Mouse (Mus musculus) c-Kit-positive CD71-negative TER-119-negative erythroid progenitor cells, embryonic 14.5 days (primary cell): ENCODE measurements around the gene Gm17545.
"Not testable (repeated sequence)": the region's sequence is repeated elsewhere in the genome, so short reads cannot be mapped to it uniquely, and the experiment has no call there.

Source experiments
- DNase-seq: peaks from one replicate; pipeline ENCODE4 v3.0.0-alpha.2; 2013; ENCODE audit warnings: low read depth

The Gm17545 gene

GRCm38 (mm10) chr9:22453990-22454389, at the start of gene Gm17545:
Gene Gm17545 (plus strand): TSS chr9:22454290.
- DNase-seq, result not testable (repeated sequence)

- DNase-seq, result no peak
Measured at GRCm38 (mm10) chr9:22405414-22405813, 48.7 kb upstream of the Gm17545 start.

GRCm38 (mm10) chr9:22407633-22408032, 46.5 kb upstream of the Gm17545 start:
- not testable (repeated sequence) for DNase-seq

DNA sequence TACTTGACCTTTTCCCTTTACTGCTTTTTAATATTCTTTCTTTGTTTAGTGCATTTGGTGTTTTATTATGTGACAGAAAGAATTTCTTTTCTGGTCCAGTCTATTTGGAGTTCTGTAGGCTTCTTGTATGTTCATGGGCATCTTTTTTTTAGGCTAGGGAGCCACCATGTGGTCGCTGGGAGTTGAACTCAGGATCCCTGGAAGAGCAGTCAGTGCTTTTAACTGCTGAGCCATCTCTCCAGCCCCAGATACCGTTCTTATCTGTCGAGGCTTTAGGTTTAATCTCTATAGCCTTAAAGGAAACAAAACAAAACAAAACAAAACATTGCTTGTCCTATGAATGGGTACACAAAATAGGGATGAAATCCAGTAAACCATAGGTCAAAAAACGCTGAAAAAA, 45.7 kb upstream of the Gm17545 start:
- not testable (repeated sequence) for DNase-seq

- DNase-seq, result no peak
Measured at GRCm38 (mm10) chr9:22409501-22409900, 44.6 kb upstream of the Gm17545 start.

DNA sequence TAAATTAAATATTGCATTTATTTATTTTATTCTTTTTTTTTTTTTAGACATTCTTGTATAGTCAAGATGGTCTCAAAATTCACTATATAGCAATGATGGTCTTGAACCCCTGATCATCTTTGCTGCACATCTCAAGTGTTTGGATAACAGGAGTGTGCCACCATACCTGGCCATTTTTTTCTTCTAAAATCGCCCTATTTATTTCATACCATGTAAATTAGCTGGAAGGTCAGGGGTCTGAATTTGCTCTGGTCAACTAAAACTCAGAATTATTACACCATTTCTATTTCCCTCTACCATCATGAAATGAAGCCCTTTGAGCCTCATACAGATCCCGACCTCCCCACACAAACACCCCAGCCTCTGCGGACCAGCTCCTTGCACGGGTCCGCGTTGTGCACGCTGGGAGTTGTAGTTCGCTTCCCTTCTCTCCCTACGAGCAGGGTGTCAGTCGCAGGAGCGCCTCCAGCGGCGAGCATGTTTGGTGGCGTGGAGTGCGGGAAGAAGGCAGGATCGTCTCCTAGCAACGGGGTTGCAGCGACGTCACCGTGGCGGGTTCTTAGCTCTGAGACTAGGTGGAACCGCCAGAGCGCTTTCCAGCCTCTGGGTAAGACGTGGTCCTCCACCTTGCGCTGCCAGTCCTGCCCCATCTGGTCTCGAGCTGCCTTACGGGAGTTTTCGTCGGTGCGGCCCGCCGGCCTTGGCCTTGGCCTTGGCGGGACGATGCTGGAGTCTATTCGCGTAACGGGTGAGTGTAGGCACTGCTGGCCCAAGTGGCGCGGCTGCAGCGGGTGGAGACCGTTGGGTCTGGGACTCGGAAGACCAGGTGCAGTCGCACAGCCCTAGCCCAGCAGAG, 42.9 kb upstream of the Gm17545 start, which contains the start of gene 9530077C05Rik:
9530077C05Rik (plus strand) TSS at position 512 of the 856 bp plus-strand sequence.
- peak; percentile 94 for DNase-seq

DNA sequence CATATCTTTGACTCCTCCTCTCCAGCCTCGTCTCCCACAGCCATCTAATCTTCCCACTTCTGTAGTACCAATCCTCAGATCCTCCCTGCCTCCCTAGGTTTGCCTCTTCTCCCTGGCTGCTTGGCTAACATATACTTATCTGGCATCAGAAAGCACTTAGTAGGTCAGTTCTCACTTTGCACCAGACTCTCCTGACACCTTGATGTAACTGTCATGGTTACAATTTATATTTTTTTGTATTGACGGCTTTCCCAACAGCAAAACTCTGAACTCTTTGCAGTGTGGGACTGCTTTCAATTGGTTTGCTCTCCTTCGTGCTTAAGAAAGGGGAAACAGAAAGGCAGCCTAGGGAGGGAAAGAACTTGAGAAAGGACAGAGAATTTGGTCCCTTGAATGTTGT, 37.9 kb upstream of the Gm17545 start:
- DNase-seq, result no peak

- no peak for DNase-seq
Measured at GRCm38 (mm10) chr9:22417547-22417946, 36.5 kb upstream of the Gm17545 start.

DNA sequence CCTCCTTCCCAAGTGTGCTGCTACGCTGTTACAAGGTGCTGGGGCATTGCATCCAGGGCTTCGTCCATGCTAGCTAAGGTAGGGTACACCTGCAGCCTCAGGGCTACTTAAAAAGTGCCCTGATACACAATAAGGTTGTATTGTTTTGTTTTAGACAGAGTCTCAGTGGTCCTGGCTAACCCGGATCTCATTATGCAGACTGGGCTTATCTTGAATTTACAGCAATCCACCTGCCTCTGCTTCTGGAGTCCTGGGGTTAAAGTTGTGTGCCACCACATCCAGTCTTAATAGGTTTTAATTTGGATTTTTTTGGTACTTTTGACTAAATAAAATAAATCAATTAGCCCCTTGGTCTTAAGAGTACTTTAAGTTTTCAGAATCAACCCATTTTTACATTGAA, 34.2 kb upstream of the Gm17545 start:
- no peak for DNase-seq

- DNase-seq, result no peak
Measured at GRCm38 (mm10) chr9:22420491-22420890, 33.6 kb upstream of the Gm17545 start.

- DNase-seq, result no peak
Measured at GRCm38 (mm10) chr9:22422559-22422958, 31.5 kb upstream of the Gm17545 start.

DNA sequence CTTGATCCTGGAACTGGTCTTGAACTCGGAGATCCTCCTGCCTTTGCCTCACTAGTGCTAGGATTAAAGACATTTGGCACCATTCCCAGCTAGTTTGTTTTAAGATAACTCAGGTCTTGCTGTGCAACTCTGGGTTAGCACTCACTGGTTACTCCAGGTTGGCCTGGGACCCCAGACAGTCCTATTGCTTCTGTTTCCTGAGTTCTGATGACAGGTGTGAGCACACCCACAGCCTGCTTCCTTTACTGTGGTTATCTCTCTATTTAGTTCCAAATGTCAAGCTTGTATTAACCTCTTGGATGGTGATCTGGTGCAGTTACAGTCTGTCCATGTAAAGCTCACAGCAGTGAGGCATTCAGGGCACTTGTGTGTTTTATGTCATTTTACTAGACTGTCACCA, 30.6 kb upstream of the Gm17545 start:
- no peak for DNase-seq

DNA sequence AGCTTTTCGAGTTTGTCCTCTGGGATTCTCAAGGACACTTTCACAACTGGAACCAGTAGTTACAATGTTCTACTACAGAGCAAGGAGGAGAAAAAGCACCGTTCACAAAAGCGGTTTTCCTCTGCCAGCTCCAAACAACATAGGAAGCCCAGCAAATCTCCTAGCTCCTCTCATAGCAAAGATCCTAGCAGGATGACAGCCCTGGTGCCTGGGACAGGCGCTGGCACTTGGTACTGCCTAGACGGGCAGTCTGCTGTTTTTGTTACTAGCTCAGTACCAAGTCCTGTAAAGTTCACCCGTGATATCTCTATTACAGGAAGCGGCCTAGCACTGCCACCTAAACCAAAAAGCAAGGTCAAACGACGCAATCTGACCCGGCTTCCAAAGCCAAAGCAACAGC, 29.9 kb upstream of the Gm17545 start:
- no peak for DNase-seq

GRCm38 (mm10) chr9:22424719-22425118, 29.4 kb upstream of the Gm17545 start:
- DNase-seq, result no peak

GRCm38 (mm10) chr9:22428028-22428665, 25.9 kb upstream of the Gm17545 start:
- DNase-seq, result no peak

DNA sequence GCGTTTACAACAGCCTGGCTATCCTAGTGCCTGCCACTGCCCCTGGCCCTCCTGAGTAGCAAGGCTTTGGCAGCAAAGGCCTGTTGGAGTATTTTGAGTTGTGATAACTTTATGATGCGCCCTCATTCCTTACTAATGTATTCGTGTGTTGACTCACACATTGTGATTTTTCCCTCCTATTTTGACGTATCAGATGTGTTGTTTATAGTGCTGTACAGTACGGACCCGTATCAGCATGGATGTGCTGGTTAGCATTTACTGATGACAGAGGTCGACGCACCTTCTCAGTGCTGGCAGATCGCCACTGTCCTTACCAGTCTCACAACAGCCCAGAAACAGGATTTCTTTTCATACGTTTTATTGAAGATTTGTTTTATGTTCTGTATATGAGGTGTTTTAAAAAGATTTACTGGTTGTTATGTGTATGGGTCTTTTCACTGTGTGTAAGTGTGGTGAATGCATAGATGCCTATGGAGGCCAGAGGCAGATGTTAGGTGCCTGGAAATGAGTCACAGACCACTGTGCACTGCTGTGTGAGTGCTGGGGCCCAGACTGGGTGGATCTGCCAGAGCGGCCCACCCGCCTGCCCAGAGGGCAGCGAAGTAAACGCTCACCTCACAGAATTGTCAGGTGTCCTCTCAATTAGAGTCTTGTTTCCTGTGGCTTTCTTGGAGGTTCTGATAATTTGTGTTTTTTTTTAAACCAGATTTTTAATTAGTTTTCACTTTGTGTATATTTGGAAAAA, 25.3 kb upstream of the Gm17545 start:
- DNase-seq, result no peak

DNA sequence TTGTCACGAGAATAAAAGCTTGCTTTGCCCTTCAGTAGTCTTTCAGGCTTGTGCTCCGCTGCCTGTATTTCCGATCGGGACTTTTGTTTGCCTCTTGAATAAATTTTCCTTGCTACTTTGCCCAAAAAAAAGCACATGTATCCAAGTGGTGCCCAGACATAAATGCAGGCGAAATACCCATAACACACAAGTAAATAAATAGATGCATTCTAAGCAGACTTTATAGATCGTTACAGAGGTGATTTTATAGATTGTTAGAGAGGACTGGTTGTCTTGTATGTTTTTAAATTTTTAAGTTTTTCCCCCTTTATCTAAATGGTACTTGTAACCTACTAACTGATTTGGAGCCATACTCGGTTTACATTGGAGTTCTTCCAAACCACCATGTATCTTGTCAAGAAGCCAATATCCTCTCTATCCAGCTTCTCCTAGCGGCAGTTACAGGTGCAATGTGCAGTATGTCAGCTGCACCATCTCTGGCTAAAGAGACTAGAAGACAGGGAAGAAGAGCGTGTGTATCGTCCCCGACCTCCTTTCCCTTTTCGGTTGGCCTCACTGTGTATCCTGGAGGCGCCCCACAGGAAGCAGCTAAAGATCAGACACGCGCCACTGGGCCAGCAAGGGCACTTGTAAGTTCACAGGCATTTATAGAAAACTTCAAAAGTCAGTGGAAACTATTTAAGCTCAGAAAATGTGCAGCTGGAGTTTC, 24.4 kb upstream of the Gm17545 start:
- no peak for DNase-seq

GRCm38 (mm10) chr9:22430315-22430840, 23.7 kb upstream of the Gm17545 start:
- no peak for DNase-seq

DNA sequence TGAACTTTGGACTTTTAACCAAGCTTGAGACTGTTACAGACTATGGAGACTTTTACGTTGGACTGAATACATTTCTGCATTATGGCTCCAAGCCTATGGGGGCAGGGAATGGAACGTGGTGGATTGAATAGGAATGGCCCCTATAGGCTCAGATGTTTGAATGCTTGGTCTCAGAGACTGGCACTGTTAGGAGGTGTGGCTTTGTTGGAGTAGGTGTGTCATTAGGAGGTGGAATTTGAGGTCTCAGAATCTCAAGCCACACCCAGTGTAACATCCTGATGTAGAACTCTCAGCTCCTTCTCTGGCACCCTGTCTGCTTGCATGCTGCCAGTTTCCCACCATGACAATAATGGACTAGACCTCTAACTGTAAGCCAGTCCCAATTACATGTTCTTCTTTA, 20.9 kb upstream of the Gm17545 start:
- DNase-seq, result no peak

- DNase-seq, result no peak
Measured at GRCm38 (mm10) chr9:22434101-22434500, 20.0 kb upstream of the Gm17545 start.

- DNase-seq, result no peak
Measured at GRCm38 (mm10) chr9:22438826-22439225, 15.3 kb upstream of the Gm17545 start.

DNA sequence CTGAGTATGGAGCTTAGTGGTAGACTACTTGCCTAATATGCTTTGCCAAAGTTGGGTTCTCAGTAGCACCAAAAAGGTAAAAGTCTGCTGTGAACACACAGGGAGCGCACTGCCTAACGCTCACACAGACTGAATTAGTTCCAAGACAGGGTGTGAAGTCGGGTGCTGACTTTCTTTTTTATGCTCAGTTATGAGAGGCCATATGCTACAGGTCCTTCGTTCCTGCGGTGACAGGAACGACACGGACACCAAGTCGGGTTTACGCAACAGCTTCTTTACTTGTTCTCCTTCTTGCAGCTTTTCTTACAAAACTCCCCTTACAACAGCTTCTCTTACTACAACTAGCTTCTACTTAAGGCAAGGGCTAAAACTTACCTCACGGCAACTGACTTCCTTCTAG, 10.9 kb upstream of the Gm17545 start:
- no peak for DNase-seq
